Comparison of ENCODE assay signal across 8 mouse cellular contexts in the genomic region with DNA sequence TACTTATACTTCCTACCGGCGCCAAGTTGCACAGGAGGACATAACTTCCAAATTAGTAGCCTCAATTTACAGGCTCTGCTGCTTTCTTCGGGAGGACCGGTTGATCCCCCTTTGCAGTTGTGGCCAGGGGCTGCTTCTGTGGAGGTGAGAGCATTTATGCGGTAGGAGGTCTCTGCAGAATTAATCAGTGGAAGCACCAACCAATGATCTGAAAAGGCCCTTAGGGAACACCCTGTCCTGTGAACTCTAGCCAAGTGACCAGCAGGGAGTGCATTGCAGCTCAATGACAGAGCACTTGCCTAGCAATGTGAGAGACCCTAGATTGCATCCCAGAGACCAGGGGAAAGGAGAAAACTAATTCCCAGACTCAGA. TPM values are rescaled to one million over a fixed set of nuclear protein-coding genes. Genes with fewer than 3 reads are reported as not detected.
DNase-seq lines count a peak whose midpoint lies in the region; ATAC-seq and TF ChIP-seq lines count a peak whose summit lies in the region.

No protein-coding gene starts in this region.

- H3K27me3 ChIP-seq in kidney, embryonic 16.5 days (ENCODE audit: insufficient read depth, low read length), result no peaks in the 10 kb centered on the region
- H3K27me3 ChIP-seq in forebrain, embryonic 15.5 days, result no peaks in the 10 kb centered on the region
- no peaks in the 10 kb centered on the region for H3K27me3 ChIP-seq in liver, embryonic 14.5 days (ENCODE audit: control insufficient read depth, insufficient read depth, low read length)
- H3K27me3 ChIP-seq in neural tube, embryonic 15.5 days (replicated peaks), result no peaks in the 10 kb centered on the region

- no peaks in the 10 kb centered on the region for H3K36me3 ChIP-seq in kidney, embryonic 16.5 days (ENCODE audit: insufficient read depth, low read length)
- no peaks in the 10 kb centered on the region for H3K36me3 ChIP-seq in forebrain, embryonic 15.5 days
- H3K36me3 ChIP-seq in liver, embryonic 14.5 days (replicated peaks; ENCODE audit: control insufficient read depth, insufficient read depth, low read depth), result no peaks in the 10 kb centered on the region
- no peaks in the 10 kb centered on the region for H3K36me3 ChIP-seq in neural tube, embryonic 15.5 days

- WGBS in kidney, embryonic 16.5 days, result 1% methylated on average over 5 of the region's 5 CpGs
- 2% methylated on average over 5 of the region's 5 CpGs for WGBS in bone marrow, adult 2 months
- WGBS in forebrain, embryonic 15.5 days, result under 1% methylated on average over 5 of the region's 5 CpGs
- under 1% methylated on average over 5 of the region's 5 CpGs for WGBS in liver, embryonic 14.5 days (ENCODE audit: insufficient replicate concordance)
- 1% methylated on average over 5 of the region's 5 CpGs for WGBS in neural tube, embryonic 15.5 days

- DNase-seq in kidney, adult 9 months, result no peak
- DNase-seq in liver, embryonic 14.5 days (ENCODE audit: low read depth in 3 of 3, low spot score in 3 of 3), result no peak
- no peak for DNase-seq in gastrocnemius, adult 8-10 months (ENCODE audit: low spot score in 2 of 2)
- no peak for DNase-seq in spleen, postnatal 10 days (ENCODE audit: low spot score in 2 of 2)

- TF ChIP-seq CTCF in bone marrow, adult 2 months (IDR thresholded peaks at IDR 0.05; ENCODE audit: control insufficient read depth, insufficient read depth, low read length), result no peak
- no peak for TF ChIP-seq CTCF in liver, embryonic 14.5 days (IDR thresholded peaks at IDR 0.05; ENCODE audit: low read depth)

- H3K4me2 ChIP-seq in kidney, embryonic 16.5 days (replicated peaks; ENCODE audit: low read depth, low read length), result peak overlapping the region; percentile 56
- H3K4me2 ChIP-seq in forebrain, embryonic 15.5 days (replicated peaks), result peak overlapping the region; percentile 78
- peak overlapping the region; percentile 97 for H3K4me2 ChIP-seq in liver, embryonic 14.5 days (ENCODE audit: low read depth)
- H3K4me2 ChIP-seq in neural tube, embryonic 15.5 days, result peak overlapping the region; percentile 88

- H3K4me1 ChIP-seq in kidney, embryonic 16.5 days (ENCODE audit: insufficient read depth, low read length), result peaks cover 45% of the 10 kb centered on the region
- H3K4me1 ChIP-seq in bone marrow, adult 2 months (ENCODE audit: control insufficient read depth, insufficient read depth, low read length), result peaks cover 4% of the 10 kb centered on the region
- peaks cover 31% of the 10 kb centered on the region for H3K4me1 ChIP-seq in forebrain, embryonic 15.5 days
- H3K4me1 ChIP-seq in liver, embryonic 14.5 days (replicated peaks; ENCODE audit: control insufficient read depth in 2 of 2, insufficient read depth in 2 of 2, low read length in 1 of 2), result peaks cover 0 to 12% of the 10 kb centered on the region in 2 experiments; a peak in 3 of 4 replicates
- H3K4me1 ChIP-seq in neural tube, embryonic 15.5 days, result peaks cover 34% of the 10 kb centered on the region

- no peak for TF ChIP-seq POLR2A in bone marrow, adult 2 months (IDR thresholded peaks at IDR 0.05; ENCODE audit: borderline replicate concordance, control insufficient read depth, low read depth, low read length)

- peak overlapping the region; percentile 87 for H3K4me3 ChIP-seq in kidney, embryonic 16.5 days (ENCODE audit: low read length)
- peak overlapping the region; percentile 59 for H3K4me3 ChIP-seq in bone marrow, adult 2 months (replicated peaks; ENCODE audit: control insufficient read depth, low read depth, low read length)
- H3K4me3 ChIP-seq in forebrain, embryonic 15.5 days, result peak overlapping the region; percentile 71
- peak overlapping the region; percentile 67 to 73 for H3K4me3 ChIP-seq in liver, embryonic 14.5 days (ENCODE audit: insufficient read depth in 1 of 2, low read depth in 2 of 2, low read length in 2 of 2)
- H3K4me3 ChIP-seq in neural tube, embryonic 15.5 days (replicated peaks), result peak overlapping the region; percentile 85

- no peak for TF ChIP-seq EP300 in liver, embryonic 14.5 days (IDR thresholded peaks at IDR 0.05; ENCODE audit: low read depth)

- peak overlapping the region; percentile 64 for H3K9ac ChIP-seq in kidney, embryonic 16.5 days (replicated peaks; ENCODE audit: low read length)
- no peak overlapping the region; the same call in 1 of the 2 replicates for H3K9ac ChIP-seq in forebrain, embryonic 15.5 days (replicated peaks)
- peak overlapping the region; percentile 53 for H3K9ac ChIP-seq in liver, embryonic 14.5 days (replicated peaks)
- H3K9ac ChIP-seq in neural tube, embryonic 15.5 days (replicated peaks), result peak overlapping the region; percentile 30

- ATAC-seq in kidney, embryonic 16.5 days (ENCODE audit: low FRiP score, low TSS enrichment), result peak; percentile 52
- peak; percentile 3; the same call in 1 of the 2 replicates for ATAC-seq in forebrain, embryonic 15.5 days (replicated peaks)
- peak; percentile 1; the same call in 1 of the 2 replicates for ATAC-seq in liver, embryonic 14.5 days (ENCODE audit: insufficient read depth)
- ATAC-seq in neural tube, embryonic 15.5 days (ENCODE audit: low FRiP score), result peak; percentile 3; the same call in 1 of the 2 replicates

- no peaks in the 10 kb centered on the region for H3K9me3 ChIP-seq in kidney, embryonic 16.5 days (ENCODE audit: low read length)
- no peaks in the 10 kb centered on the region for H3K9me3 ChIP-seq in forebrain, embryonic 15.5 days
- no peaks in the 10 kb centered on the region for H3K9me3 ChIP-seq in liver, embryonic 14.5 days (ENCODE audit: control insufficient read depth, low read length)
- H3K9me3 ChIP-seq in neural tube, embryonic 15.5 days (replicated peaks), result no peaks in the 10 kb centered on the region

- peak overlapping the region; percentile 97 for H3K27ac ChIP-seq in kidney, embryonic 16.5 days (ENCODE audit: low read length)
- H3K27ac ChIP-seq in bone marrow, adult 2 months (ENCODE audit: control insufficient read depth, insufficient read depth, low read depth, low read length, poor library complexity), result peak overlapping the region; percentile 73
- H3K27ac ChIP-seq in forebrain, embryonic 15.5 days (replicated peaks), result peak overlapping the region; percentile 54
- peak overlapping the region; percentile 59 for H3K27ac ChIP-seq in liver, embryonic 14.5 days
- H3K27ac ChIP-seq in neural tube, embryonic 15.5 days (replicated peaks), result peak overlapping the region; percentile 81

RNA-seq across cellular contexts. Expression of gene Cyth1, which starts 0.6 kb away (rescaled TPM):
- polyA plus RNA-seq in kidney, embryonic 16.5 days (2015; fragmentation: Nextera tagmentation; extraction: Ambion mirVana), result 17.9 and 18.2 TPM in 2 replicates
- polyA plus RNA-seq in bone marrow, adult 2 months (2011; ENCODE audit: insufficient read depth, insufficient read length, low replicate concordance, missing spikeins), result 19.2 and 28.3 TPM in 2 replicates
- 32.3 and 34.6 TPM in 2 replicates for polyA plus RNA-seq in forebrain, embryonic 15.5 days (2015; fragmentation: Nextera tagmentation; extraction: Ambion mirVana)
- polyA plus RNA-seq in liver, embryonic 14.5 days (2012; rRNA removed), result 2.1 and 2.7 TPM in 2 replicates
- 1.7 and 1.9 TPM in 2 replicates for polyA plus RNA-seq in liver, embryonic 14.5 days (2014; fragmentation: Nextera tagmentation; extraction: Ambion mirVana)
- polyA plus RNA-seq in neural tube, embryonic 15.5 days (2015; fragmentation: Nextera tagmentation; extraction: Ambion mirVana), result 22.5 and 24.8 TPM in 2 replicates
- total RNA-seq in gastrocnemius, adult 8-10 months (2022), result 10 to 100 TPM; 26.6 to 38.4 (median 30.2) TPM

RNA-seq across cellular contexts. Expression of gene Usp36, which starts 41.0 kb away (rescaled TPM):
- polyA plus RNA-seq in kidney, embryonic 16.5 days (2015; fragmentation: Nextera tagmentation; extraction: Ambion mirVana), result 21.4 and 24.8 TPM in 2 replicates
- 10.2 and 18.5 TPM in 2 replicates for polyA plus RNA-seq in bone marrow, adult 2 months (2011; ENCODE audit: insufficient read depth, insufficient read length, low replicate concordance, missing spikeins)
- 17.0 and 17.4 TPM in 2 replicates for polyA plus RNA-seq in forebrain, embryonic 15.5 days (2015; fragmentation: Nextera tagmentation; extraction: Ambion mirVana)
- polyA plus RNA-seq in liver, embryonic 14.5 days (2012; rRNA removed), result 5.1 and 5.3 TPM in 2 replicates
- polyA plus RNA-seq in liver, embryonic 14.5 days (2014; fragmentation: Nextera tagmentation; extraction: Ambion mirVana), result 4.1 and 4.6 TPM in 2 replicates
- 17.5 and 19.5 TPM in 2 replicates for polyA plus RNA-seq in neural tube, embryonic 15.5 days (2015; fragmentation: Nextera tagmentation; extraction: Ambion mirVana)
- 10 to 100 TPM; 13.1 to 16.7 (median 14.8) TPM for total RNA-seq in gastrocnemius, adult 8-10 months (2022)

Comparison
In these comparisons a context has a peak if more than half of its experiments do, and no peak if none do; other contexts are left out.
1. ATAC-seq: peak in every context shown above with its lines; median percentile 52 in kidney, embryonic 16.5 days; 3 in forebrain, embryonic 15.5 days; 3 in neural tube, embryonic 15.5 days; 1 in liver, embryonic 14.5 days.